Mouse (Mus musculus) fat pad, adult 2 months (tissue): Measurements from ENCODE around the gene Rin1.

Source experiments
- DNase-seq: peaks from one replicate; pipeline ENCODE4 v3.0.0-alpha.2; 2011; ENCODE audit warnings: low read depth, low spot score; ENCODE audit errors: extremely low read depth

The Rin1 gene

GRCm38 (mm10) chr19:5089324-5089723 lies 39.0 kb downstream of the Rin1 start:
- no peak for DNase-seq

GRCm38 (mm10) chr19:5092083-5092482 lies 41.8 kb downstream of the Rin1 start:
- no peak for DNase-seq

DNA sequence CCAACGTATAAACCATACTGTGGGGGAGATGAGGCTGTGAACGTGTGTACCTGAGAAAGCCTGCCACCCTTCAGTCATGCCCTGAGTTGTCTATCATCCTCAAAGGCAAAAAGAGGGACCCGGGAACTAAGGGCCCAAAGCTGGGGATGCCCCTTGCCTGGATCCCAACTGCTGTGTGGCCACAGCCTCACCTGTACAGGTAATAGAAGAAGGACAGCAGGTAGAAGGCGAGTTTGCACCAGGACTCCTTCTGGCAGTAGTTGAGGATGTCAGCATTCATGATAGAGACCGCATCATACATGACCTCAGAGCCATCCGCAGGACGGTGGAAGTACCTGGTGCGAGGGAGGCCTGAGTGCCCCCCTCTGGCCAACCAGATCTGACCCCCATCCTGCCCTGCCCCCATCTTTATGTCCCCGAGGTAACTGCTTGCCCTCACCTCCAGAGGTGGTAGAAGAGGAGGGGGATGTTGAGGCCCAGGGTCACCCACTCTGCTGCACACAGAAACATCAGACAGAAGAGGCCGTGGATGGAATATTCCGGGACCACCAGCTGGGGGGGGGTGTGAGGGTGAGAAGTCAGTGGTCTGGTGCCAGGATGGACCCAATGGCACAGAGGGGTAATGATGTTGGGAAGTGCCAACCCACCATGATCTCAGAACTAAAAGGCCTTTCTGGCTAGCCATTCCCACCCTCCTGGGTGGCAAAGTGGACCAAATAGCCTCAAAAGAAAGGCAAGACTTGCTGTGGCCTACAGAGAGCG lies 43.4 kb downstream of the Rin1 start:
- DNase-seq: no peak

DNA sequence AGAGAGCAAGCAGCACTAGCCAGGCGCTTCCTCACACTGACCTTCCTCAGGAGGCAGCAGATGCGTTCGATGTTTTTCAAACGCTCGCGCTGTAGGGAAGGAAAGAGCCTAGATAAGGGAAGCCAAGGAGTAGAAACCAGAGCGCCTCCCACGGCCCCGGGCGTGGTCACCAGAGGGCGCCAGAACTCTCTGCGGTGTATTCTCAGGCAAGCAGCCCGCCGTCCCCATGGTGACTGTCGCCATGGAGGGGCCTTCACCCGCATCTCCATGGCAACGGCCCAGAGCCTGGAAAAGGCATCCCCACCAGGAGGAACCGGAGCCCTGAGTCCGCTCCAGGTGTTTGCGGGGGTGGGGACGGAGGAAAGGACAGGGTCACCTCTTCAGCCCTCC lies 44.0 kb downstream of the Rin1 start:
- no peak for DNase-seq

GRCm38 (mm10) chr19:5094746-5095417 lies 44.6 kb downstream of the Rin1 start:
- DNase-seq: no peak

DNA sequence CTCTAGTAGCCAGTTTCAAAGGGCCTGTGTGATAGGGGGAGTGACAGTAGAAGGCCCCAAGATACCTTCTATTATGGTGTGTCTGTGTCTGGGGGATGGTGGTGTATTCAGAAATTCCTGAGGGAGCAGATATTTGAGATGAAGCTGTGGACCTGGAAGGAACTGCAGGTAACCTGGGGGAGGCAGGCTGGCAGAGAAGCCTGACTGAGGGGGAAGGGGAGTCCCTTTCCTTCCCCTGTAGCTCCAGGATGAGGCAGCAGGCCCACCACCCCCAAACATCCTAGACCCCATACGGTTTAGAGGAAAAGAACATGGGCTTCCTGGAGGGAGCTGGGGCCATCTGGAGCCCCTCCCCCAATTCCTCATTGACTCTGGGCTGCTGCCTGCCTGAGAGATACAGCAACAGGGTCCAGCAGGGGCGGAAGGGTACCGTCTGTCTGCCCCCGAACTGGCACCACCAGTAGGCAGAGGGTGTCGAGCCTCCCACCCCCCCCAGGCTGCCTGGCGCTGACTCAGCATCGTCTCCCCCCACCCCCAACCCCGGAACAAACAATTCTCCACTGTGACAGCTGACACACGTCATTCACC lies 45.7 kb downstream of the Rin1 start:
- DNase-seq: no peak

GRCm38 (mm10) chr19:5097521-5098362 lies 47.5 kb downstream of the Rin1 start:
- no peak for DNase-seq

GRCm38 (mm10) chr19:5098363-5099143 lies 48.3 kb downstream of the Rin1 start, which contains the start of gene Cnih2:
Gene Cnih2, minus strand, starts transcription at chr19:5098521.
- DNase-seq: no peak

GRCm38 (mm10) chr19:5106074-5106473 lies 55.8 kb downstream of the Rin1 start:
- DNase-seq: no peak
